Mouse (Mus musculus) brain, embryonic 14.5 days (tissue): ENCODE results near the gene Zmym4. TPM values are rescaled to one million over a fixed set of nuclear protein-coding genes. Genes with fewer than 3 reads are reported as not detected.

ENCODE experiments used
- DNase-seq: peaks from one replicate; pipeline ENCODE4 v3.0.0-alpha.2; 2011; ENCODE audit warnings: low read depth
- CTCF ChIP-seq: fragments of 200-500 bp; IDR thresholded peaks from 2 replicates; pipeline ENCODE4 v1.5.1; 2012; ENCODE audit warnings: inconsistent platforms, mild to moderate bottlenecking, moderate library complexity, borderline replicate concordance; ENCODE audit not compliant: insufficient read depth, insufficient read length; ENCODE audit errors: extremely low read depth
- POLR2A ChIP-seq: fragments of 200-500 bp; IDR thresholded peaks from 2 replicates; pipeline ENCODE4 v1.6.1; 2012; ENCODE audit warnings: mild to moderate bottlenecking, inconsistent platforms, borderline replicate concordance; ENCODE audit not compliant: poor library complexity, insufficient read depth, insufficient read length, severe bottlenecking; ENCODE audit errors: extremely low read depth
- polyA plus RNA-seq: library from polyadenylated mRNA; depleted of rRNA; stranded (reverse); fragments of >200 nt; gene quantifications from 2 replicates; pipeline ENCODE4 v1.2.3, GENCODE M21; 2012

Gene Zmym4
- polyA plus RNA-seq, 1 experiment: 44.6 TPM

GRCm38 (mm10) chr4:126883602-126884001 lies 84.3 kb downstream of the Zmym4 start:
- TF ChIP-seq CTCF: no peak
- DNase-seq: no peak

DNA sequence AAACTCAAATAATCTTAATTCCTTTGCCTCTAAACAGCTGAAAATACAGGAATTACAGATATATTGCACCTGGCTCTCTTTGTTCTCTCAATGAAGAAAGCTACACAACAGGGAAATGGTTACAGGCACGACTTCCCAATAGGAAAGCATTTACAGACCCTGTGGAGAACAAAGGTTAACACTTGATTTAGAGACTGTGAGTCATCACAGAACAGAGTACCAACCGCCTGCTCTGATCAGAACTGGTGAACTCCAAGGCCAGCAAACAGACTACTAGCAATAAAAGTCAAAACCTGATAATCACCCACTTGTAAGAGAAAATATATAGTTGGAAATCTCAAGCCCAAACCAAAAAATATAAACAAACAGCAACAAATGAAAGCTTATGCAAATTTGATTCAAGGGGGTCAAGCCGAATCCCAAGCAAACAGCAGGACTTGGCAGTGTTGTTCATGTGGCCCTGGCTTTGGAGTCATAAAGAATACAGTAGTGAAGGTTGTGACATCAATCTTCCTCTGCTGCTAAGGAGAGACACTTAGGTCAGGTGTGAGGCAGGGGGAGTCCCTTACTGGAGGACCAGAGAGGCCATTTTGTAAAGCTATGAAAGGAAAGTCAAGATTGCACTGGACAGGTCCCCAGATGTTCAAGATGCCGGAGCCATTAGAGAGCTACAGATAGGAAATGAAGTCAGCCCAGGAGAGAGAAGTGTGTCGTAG lies 88.2 kb downstream of the Zmym4 start:
- no peak for DNase-seq
- no peak for TF ChIP-seq POLR2A
- TF ChIP-seq CTCF: no peak

DNA sequence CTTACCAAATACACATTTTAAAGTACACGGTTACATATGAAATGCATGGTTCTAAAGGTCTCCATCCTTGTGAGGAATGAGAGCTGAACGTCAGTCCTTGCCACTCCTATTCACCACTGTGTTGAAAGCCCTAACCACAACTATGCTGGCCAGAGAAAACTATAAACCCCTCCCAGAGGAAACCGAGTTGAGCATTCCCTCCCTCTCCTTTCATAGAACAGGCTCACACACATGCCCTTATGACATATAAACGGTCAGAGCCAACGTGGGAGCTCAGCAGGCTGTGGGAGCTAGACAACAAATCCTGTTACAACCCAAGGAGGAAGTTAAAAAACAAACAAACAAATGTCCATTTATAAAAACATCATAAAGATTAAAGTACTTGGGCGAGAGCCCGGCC lies 95.2 kb downstream of the Zmym4 start:
- no peak for TF ChIP-seq POLR2A
- no peak for TF ChIP-seq CTCF
- DNase-seq: no peak

GRCm38 (mm10) chr4:126868699-126869098 lies 99.2 kb downstream of the Zmym4 start:
- TF ChIP-seq POLR2A (no peak), CTCF (no peak)
- no peak for DNase-seq

- no peak for TF ChIP-seq POLR2A
- peak; percentile 34; the same call in 1 of the 2 replicates for TF ChIP-seq CTCF
These were observed 106.2 kb downstream of the Zmym4 start for GRCm38 (mm10) chr4:126861514-126862266.

GRCm38 (mm10) chr4:126860268-126860986 lies 107.5 kb downstream of the Zmym4 start:
- DNase-seq: no peak
- TF ChIP-seq CTCF: no peak
- TF ChIP-seq POLR2A: no peak

More at GRCm38 (mm10) chr4:126861514-126862266, 106.2 kb downstream of the Zmym4 start:
- no peak for DNase-seq

DNA sequence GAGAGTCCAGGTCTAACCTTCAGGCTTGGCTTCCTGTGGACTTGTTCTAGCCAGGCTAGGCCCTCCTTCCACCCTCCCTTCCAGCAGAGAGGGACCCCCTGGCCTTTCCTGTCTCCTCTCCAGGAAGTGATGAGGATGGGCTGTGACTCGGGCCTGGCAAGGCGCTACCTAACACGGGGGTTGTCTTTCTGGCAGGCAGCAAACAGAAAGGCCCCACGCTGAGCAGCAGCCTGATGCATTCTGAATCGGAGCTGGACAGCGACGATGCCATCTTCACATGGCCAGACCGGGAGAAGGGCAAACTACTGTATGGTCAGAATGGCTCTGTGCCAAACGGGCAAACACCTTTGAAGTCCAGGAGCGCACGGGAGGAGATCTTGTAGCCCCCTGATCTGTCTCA lies 115.0 kb downstream of the Zmym4 start:
- TF ChIP-seq POLR2A (no peak), CTCF (no peak)
- DNase-seq: no peak

DNA sequence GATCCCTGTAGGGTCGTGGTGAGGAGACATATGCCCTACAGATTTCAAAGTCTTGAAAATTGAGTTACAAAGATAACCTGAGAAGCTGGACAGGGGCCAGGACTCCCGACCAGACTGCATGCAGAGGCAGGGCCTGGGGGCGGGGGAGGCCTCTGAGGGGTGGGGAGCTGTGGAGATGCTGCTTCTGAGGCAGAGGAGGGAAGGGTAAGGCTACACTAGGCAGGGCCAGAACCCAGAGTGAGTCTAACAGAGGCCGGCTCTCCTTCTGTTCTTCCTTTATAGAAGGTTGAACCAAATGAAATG lies 117.2 kb downstream of the Zmym4 start:
- no peak for DNase-seq
- TF ChIP-seq POLR2A: no peak
- TF ChIP-seq CTCF: no peak

DNA sequence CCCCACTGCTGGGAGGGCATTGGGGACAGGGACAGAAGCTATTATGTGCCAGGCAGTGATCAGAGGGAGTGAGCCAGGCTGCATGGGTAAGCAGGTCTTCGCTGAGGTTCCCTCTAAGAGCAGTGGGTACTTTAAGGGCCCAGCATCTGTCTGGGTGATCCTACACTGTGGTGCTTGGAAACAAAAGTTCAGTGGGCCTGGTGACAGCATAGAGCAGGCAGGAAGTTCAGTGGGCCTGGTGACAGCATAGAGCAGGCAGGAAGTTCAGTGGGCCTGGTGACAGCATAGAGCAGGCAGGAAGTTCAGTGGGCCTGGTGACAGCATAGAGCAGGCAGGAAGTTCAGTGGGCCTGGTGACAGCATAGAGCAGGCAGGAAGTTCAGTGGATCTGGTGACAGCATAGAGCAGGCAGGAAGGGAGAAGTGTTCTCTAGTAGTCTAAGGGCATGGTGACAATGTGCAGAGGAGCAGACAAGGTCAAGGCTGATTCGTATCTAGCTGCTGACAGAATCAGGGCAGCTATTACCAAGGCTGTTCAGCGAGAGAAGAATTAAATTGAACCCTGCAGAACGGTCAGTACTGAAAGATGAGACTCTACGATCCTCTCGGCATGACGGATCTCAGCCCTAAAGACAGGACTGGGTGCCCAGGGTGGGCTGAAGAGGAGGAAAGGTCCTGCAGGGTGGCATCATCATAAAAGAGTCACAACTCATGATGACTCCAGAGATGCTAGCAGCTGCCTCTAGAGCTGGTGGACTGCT lies 117.7 kb downstream of the Zmym4 start:
- DNase-seq: no peak
- no peak for TF ChIP-seq POLR2A
- no peak for TF ChIP-seq CTCF

GRCm38 (mm10) chr4:126846971-126847370 lies 121.0 kb downstream of the Zmym4 start:
- TF ChIP-seq CTCF: no peak
- no peak for TF ChIP-seq POLR2A
- DNase-seq: no peak

DNA sequence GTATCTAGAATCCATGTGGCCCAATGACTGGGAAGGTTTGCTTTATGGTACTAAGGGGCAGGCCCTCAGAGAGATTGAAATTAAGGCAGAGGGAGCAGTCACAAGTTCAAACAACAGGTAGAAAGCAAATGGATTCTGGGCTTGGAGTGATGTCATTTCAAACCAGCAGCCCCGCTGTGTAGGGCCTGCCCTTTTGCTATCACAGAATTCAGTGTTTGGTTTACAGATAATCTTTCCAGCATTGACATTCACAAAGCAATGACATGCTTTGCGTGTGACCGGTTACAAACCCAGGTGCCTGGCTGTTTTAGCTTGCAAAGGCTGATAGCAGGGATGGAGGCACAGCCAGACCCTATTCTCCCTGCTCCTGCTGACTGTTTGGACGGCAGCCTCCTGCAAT lies 122.3 kb downstream of the Zmym4 start:
- DNase-seq: no peak
- no peak for TF ChIP-seq POLR2A
- TF ChIP-seq CTCF: no peak
